Comparison of ENCODE assay signal across 12 mouse cellular contexts in the genomic region with DNA sequence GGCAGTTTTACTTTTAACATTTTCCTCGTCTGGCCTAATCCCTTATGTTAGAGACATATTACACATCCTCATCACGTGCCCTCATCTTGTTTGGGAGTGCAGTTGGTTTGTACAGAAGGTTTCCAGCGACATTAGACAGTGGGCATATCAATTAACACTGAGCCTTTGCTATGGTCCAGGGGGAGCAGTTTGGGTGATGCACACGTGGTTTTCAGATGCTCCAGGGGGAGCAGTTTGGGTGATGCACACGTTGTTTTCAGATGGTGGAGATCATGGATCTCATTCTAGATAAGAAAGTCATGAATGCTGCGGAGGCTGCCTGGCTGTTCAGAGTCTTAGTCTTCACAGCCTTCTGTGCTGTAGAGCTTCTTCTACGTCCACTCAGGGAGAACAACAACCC.
"Had no signal": no experiment of that assay in that cellular context is flagged by ENCODE, and none has a peak within 500 bp of the region (broad histone marks: within the 10 kb centered on the region; RNA-seq: fewer than 3 reads in every experiment).

No protein-coding gene starts in this region.

- ATAC-seq: intestine, embryonic 15.5 days; midbrain, embryonic 13.5 days had no signal

- H3K9ac ChIP-seq: intestine, embryonic 15.5 days; limb, embryonic 12.5 days; midbrain, embryonic 13.5 days; neural tube, embryonic 15.5 days had no signal

- H3K27ac ChIP-seq: left cerebral cortex, adult 2 months; midbrain, embryonic 13.5 days; neural tube, embryonic 15.5 days; stomach, postnatal 0 days had no signal

- H3K27me3 ChIP-seq: intestine, embryonic 15.5 days; limb, embryonic 12.5 days; midbrain, embryonic 13.5 days; neural tube, embryonic 15.5 days had no signal

- DNase-seq: kidney, adult 18-20 months; kidney, postnatal 14 days; lung, adult 18-20 months; right cerebral cortex, adult 18-20 months; thymus, postnatal 4 days had no signal

- H3K9me3 ChIP-seq: intestine, embryonic 15.5 days; limb, embryonic 12.5 days; midbrain, embryonic 13.5 days; neural tube, embryonic 15.5 days had no signal

- H3K4me3 ChIP-seq: intestine, embryonic 15.5 days; left cerebral cortex, adult 2 months; limb, embryonic 12.5 days; midbrain, embryonic 13.5 days; myocyte; neural tube, embryonic 15.5 days had no signal

- H3K36me3 ChIP-seq: intestine, embryonic 15.5 days; limb, embryonic 12.5 days; midbrain, embryonic 13.5 days; neural tube, embryonic 15.5 days had no signal

- H3K4me2 ChIP-seq: intestine, embryonic 15.5 days; limb, embryonic 12.5 days; midbrain, embryonic 13.5 days; neural tube, embryonic 15.5 days had no signal
